Mouse (Mus musculus) heart, postnatal 14 days (tissue): ENCODE measurements around the gene Olfr961. TPM values are rescaled to one million over a fixed set of nuclear protein-coding genes. Genes with fewer than 3 reads are reported as not detected.

Experiments
- DNase-seq, 2 experiments: peaks; one replicate each; pipeline ENCODE4 v3.0.0; 2021 to 2022
- intact Hi-C: fragments of 180-260 bp; cut with DNase I; formaldehyde crosslinking; loops from one replicate; pipeline ENCODE4 v1.15.1; 2025
- long read RNA-seq, 2 experiments: library from polyadenylated mRNA; stranded (forward); transcript quantifications; one replicate each; pipeline ENCODE4 v2.0.0; 2021
- total RNA-seq, 2 experiments: library from RNA; stranded (reverse); gene quantifications; 2 replicates each; pipeline ENCODE4 v1.2.3; 2021

The Olfr961 gene
- total RNA-seq = not detected
- long read RNA-seq, experiment 1 = 0 reads
- long read RNA-seq, experiment 2 = 0 reads

- intact Hi-C loops = no loop called here
- DNase-seq = no peak
Measured at GRCm38 (mm10) chr9:39644785-39645184, at the start of gene Olfr961. TSS of gene Olfr961 (plus strand) at chr9:39645085.

GRCm38 (mm10) chr9:39602536-39603332 lies 42.2 kb upstream of the Olfr961 start:
- intact Hi-C loops = no loop called here
- no peak for DNase-seq

GRCm38 (mm10) chr9:39603333-39603845 lies 41.5 kb upstream of the Olfr961 start:
- intact Hi-C loops = no loop called here
- DNase-seq = peak in 1 of 2 experiments; percentile 18

GRCm38 (mm10) chr9:39603999-39604453 lies 40.9 kb upstream of the Olfr961 start, which contains the start of gene AW551984:
TSS of gene AW551984 (minus strand) at chr9:39604403.
- intact Hi-C loops = no loop called here
- DNase-seq = peak in 1 of 2 experiments; percentile 4

GRCm38 (mm10) chr9:39608497-39608896 lies 36.4 kb upstream of the Olfr961 start:
- no peak for DNase-seq
- intact Hi-C loops = no loop called here

GRCm38 (mm10) chr9:39610355-39610754 lies 34.5 kb upstream of the Olfr961 start, which contains the start of gene Olfr148:
TSS of gene Olfr148 (plus strand) at chr9:39610655.
- no peak for DNase-seq
- intact Hi-C loops = no loop called here

- peak in 1 of 2 experiments; percentile 27 for DNase-seq
- intact Hi-C loops = loop anchor here (2.0 kb wide), 1 partner anchor 103 kb away; no protein-coding TSS in a partner anchor
Measured at GRCm38 (mm10) chr9:39611953-39612352, 32.9 kb upstream of the Olfr961 start.

- intact Hi-C loops = no loop called here
- no peak for DNase-seq
Measured at GRCm38 (mm10) chr9:39621073-39621472, 23.8 kb upstream of the Olfr961 start, which contains the start of gene Olfr960. TSS of gene Olfr960 (plus strand) at chr9:39621373.

- intact Hi-C loops = no loop called here
- no peak for DNase-seq
Measured at GRCm38 (mm10) chr9:39623783-39624182, 21.1 kb upstream of the Olfr961 start.

GRCm38 (mm10) chr9:39624711-39625110 lies 20.2 kb upstream of the Olfr961 start:
- intact Hi-C loops = no loop called here

GRCm38 (mm10) chr9:39629069-39629468 lies 15.8 kb upstream of the Olfr961 start:
- DNase-seq = no peak
- intact Hi-C loops = no loop called here

More at GRCm38 (mm10) chr9:39624711-39625110, 20.2 kb upstream of the Olfr961 start:
- DNase-seq = no peak

- intact Hi-C loops = no loop called here
- DNase-seq = no peak
Measured at GRCm38 (mm10) chr9:39633913-39634594, 10.8 kb upstream of the Olfr961 start.

- intact Hi-C loops = no loop called here
- no peak for DNase-seq
Measured at GRCm38 (mm10) chr9:39647382-39647781, 2.5 kb downstream of the Olfr961 start.

GRCm38 (mm10) chr9:39654756-39655396 lies 10.0 kb downstream of the Olfr961 start:
- intact Hi-C loops = no loop called here
- DNase-seq = no peak

GRCm38 (mm10) chr9:39666905-39667304 lies 22.0 kb downstream of the Olfr961 start, which contains the start of gene Olfr963:
TSS of gene Olfr963 (plus strand) at chr9:39667205.
- intact Hi-C loops = no loop called here
- DNase-seq = no peak

- intact Hi-C loops = no loop called here
- no peak for DNase-seq
Measured at GRCm38 (mm10) chr9:39669723-39670122, 24.8 kb downstream of the Olfr961 start.

GRCm38 (mm10) chr9:39674820-39675219 lies 29.9 kb downstream of the Olfr961 start:
- intact Hi-C loops = no loop called here

GRCm38 (mm10) chr9:39678557-39678956 lies 33.7 kb downstream of the Olfr961 start:
- no peak for DNase-seq
- intact Hi-C loops = no loop called here

More at GRCm38 (mm10) chr9:39674820-39675219, 29.9 kb downstream of the Olfr961 start:
- no peak for DNase-seq

GRCm38 (mm10) chr9:39679280-39679679 lies 34.4 kb downstream of the Olfr961 start:
- DNase-seq = no peak
- intact Hi-C loops = no loop called here
